Mouse (Mus musculus): ENCODE results near the gene Gm12166. TPM values are rescaled to one million over a fixed set of nuclear protein-coding genes. Genes with fewer than 3 reads are reported as not detected.

Gene Gm12166
- polyA plus RNA-seq, 1 experiment from 2014 or later = 3.3 TPM

DNA sequence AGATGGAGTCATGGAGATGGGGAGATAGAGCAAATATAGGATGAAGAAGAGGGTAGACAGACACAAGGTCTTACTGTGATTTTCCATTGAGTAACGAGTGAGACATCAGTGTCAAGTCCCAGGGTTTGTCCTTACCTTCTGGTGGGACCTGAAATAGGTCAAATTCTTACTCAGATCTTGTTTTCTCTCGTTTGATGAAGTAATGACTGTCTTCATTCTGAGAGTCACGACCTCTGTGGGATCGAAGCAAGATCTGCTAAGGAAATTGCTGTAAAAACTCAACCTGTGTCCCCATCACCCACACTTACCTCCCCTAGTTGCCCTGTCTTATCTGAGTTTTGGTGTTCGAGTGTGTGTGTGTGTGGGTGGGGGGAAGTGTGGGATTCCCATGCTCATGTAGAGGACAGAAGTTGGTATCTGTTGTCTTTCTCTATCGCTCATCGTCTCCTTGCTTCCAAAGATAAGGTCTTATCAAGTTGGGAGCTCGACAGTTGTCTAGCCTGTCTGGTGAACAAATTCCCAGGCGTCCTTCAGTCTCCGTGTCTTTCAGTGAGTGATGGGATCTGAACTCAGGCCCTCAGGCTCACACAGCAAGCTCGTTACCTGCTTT lies 31.8 kb upstream of the Gm12166 start:
- H3K9ac ChIP-seq = no peak overlapping the region
- peak overlapping the region; percentile 43 for H3K27ac ChIP-seq
- no peaks in the 10 kb centered on the region for H3K9me3 ChIP-seq
- H3K36me3 ChIP-seq = no peaks in the 10 kb centered on the region
- H3K4me2 ChIP-seq = no peak overlapping the region
- ATAC-seq (ENCODE audit: insufficient number of reproducible peaks, low FRiP score, low TSS enrichment, low read depth) = no peak
- H3K4me3 ChIP-seq = no peak overlapping the region
- H3K27me3 ChIP-seq = no peaks in the 10 kb centered on the region
- H3K4me1 ChIP-seq = peaks cover 6% of the 10 kb centered on the region
- WGBS = 85% methylated on average over 11 of the region's 11 CpGs

DNA sequence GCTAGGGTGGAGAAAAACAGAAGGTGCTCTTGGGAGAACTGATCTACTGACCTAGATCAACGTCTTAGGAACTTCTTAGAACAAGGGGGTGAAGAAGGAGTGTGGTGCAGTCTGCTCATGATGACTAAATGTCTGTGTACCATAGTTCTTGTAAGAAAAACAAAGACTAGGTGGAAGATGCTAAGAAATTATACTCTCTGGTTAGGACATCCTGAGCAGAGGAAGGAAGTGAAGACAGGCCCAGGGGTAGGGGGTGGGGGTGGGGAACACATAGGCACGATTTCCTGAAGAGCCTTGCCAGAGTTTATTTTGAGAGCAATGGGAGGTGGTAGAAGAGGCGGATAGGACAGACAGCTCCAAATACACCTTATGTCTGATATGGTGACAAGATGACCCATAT lies 31.3 kb upstream of the Gm12166 start:
- H3K9me3 ChIP-seq = no peaks in the 10 kb centered on the region
- no peaks in the 10 kb centered on the region for H3K27me3 ChIP-seq
- H3K9ac ChIP-seq = no peak overlapping the region
- WGBS = 70% methylated on average over 3 of the region's 3 CpGs
- H3K36me3 ChIP-seq = peaks cover 5% of the 10 kb centered on the region; the same call in 1 of the 2 replicates
- H3K4me1 ChIP-seq = 0 out of 2 replicates have a peak, but pooled peaks cover 2% of the 10 kb centered on the region
- ATAC-seq (ENCODE audit: insufficient number of reproducible peaks, low FRiP score, low TSS enrichment, low read depth) = no peak
- H3K4me3 ChIP-seq = no peak overlapping the region
- no peak overlapping the region for H3K27ac ChIP-seq
- H3K4me2 ChIP-seq = no peak overlapping the region

DNA sequence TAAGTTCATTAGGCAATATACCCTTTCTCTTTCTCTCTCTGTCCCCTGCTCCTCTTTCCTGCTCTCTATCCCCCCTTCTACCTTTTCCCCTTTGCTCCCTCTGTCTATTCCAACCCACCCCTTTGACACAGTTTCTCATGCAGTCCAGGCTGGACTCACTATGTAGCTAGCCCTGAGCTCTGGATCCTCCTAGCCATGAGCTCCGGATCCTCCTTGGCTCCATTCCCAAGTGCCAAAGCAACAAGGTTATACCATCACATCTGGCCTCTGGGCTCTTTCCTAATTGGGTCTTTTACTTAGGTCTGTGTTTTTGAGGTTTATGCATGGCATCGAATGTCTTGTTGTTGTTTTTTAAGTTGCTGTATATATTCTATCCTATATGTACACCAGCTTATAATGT lies 29.0 kb upstream of the Gm12166 start:
- H3K36me3 ChIP-seq = peaks cover 9% of the 10 kb centered on the region; the same call in 1 of the 2 replicates
- no peak for ATAC-seq (ENCODE audit: insufficient number of reproducible peaks, low FRiP score, low TSS enrichment, low read depth)
- H3K9ac ChIP-seq = no peak overlapping the region
- no peak overlapping the region for H3K4me2 ChIP-seq
- no peaks in the 10 kb centered on the region for H3K9me3 ChIP-seq
- 0 out of 2 replicates have a peak, but pooled peaks cover 2% of the 10 kb centered on the region for H3K4me1 ChIP-seq
- WGBS = 84% methylated on average over 2 of the region's 2 CpGs
- no peak overlapping the region for H3K4me3 ChIP-seq
- H3K27me3 ChIP-seq = no peaks in the 10 kb centered on the region
- H3K27ac ChIP-seq = no peak overlapping the region

DNA sequence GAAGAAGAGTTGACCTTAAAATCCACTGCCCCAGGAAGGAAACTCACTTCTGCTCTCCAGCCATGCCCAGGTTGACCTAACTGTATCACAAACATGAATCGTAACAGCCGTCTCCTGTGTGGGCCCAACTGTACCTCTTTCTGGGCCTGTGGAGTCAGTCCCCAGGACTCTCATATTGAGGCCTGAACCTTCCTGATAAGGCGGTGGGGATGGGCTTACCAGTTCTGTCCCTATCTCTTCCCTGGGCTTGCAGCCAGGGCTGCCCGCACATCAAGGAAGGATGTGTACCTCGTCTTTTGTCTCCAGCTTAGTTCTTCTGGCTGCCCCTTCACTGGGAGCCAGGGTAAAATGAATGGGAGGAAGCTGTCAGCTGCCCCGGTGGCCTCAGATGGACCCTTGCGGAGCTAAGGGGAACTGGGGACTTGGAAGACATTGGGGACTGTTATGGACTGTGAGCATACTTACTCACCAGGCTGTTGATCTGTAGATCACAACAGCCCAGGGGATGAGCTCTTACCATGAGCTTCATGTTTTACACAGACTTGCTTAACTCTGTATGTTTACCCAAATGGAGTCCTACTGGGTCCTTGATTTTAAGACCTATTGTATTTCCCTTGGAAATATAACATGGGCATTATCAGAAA lies 25.7 kb upstream of the Gm12166 start:
- Histone ChIP-seq H3K27me3 (no peaks in the 10 kb centered on the region), H3K9me3 (no peaks in the 10 kb centered on the region), H3K4me2 (no peak overlapping the region), H3K9ac (no peak overlapping the region), H3K36me3 (peaks cover 9% of the 10 kb centered on the region; the same call in 1 of the 2 replicates), H3K4me1 (peaks cover 18% of the 10 kb centered on the region), H3K27ac (no peak overlapping the region), H3K4me3 (no peak overlapping the region)
- no peak for ATAC-seq (ENCODE audit: insufficient number of reproducible peaks, low FRiP score, low TSS enrichment, low read depth)
- 87% methylated on average over 7 of the region's 7 CpGs for WGBS

DNA sequence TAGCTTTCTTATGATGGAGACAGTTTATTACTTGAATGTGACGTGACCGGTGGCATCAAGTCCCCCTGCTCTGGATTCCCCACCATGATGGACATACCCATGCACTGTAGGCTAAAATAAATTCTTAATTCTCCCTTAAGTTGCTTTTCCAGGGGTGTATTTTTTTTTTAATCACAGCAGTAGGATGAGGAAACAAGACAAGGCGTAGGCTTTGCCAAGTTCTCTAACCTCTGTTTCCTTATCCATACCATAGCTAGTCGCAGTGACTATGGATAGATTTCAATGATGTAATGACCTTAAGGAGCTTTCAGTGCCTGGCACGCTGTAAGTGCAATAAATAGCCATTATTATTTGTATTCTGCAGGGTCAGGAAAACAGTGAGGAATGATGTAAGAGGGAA lies 25.2 kb upstream of the Gm12166 start:
- Histone ChIP-seq H3K4me2 (no peak overlapping the region), H3K4me3 (no peak overlapping the region), H3K9ac (no peak overlapping the region), H3K4me1 (peaks cover 23% of the 10 kb centered on the region), H3K27me3 (no peaks in the 10 kb centered on the region), H3K27ac (no peak overlapping the region), H3K36me3 (peaks cover 9% of the 10 kb centered on the region; the same call in 1 of the 2 replicates), H3K9me3 (no peaks in the 10 kb centered on the region)
- WGBS = 90% methylated on average over 5 of the region's 5 CpGs
- ATAC-seq (ENCODE audit: insufficient number of reproducible peaks, low FRiP score, low TSS enrichment, low read depth) = no peak

DNA sequence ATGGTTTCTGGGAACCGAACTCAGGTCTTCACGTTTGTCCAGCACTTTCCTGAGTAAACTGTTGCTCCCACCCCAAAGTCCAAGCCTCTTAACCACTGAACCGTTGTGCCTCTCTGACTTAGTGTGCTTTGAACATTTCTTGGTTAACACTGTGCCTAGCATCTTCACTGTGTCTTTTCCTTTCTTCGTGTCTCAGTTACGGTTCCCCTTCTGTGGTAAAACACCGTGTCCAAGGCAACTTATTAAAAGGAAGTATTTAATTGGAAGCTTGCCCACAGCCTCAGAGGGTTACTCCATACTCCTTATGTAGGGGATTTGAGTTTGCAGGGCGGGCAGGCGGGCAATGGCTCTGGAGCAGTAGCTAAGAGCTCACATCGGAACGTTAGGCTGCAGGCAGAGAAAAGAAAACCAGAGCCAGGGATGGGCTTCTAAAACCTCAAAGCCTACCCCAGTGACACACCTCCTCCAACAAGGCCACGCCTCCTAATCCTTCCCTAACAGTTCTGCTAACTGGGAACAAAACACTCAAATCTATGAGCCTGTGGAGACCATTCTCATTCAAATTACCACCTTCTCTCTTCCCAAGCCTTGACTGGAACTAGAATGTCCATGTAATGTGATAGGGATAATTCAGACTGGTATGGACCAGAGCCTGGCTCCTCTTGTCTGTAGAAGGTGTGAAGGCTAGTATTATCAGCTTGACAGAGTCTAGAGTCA lies 24.5 kb upstream of the Gm12166 start:
- no peak for ATAC-seq (ENCODE audit: insufficient number of reproducible peaks, low FRiP score, low TSS enrichment, low read depth)
- H3K36me3 ChIP-seq = peaks cover 9% of the 10 kb centered on the region; the same call in 1 of the 2 replicates
- no peak overlapping the region for H3K4me2 ChIP-seq
- WGBS = 78% methylated on average over 11 of the region's 11 CpGs
- peaks cover 26% of the 10 kb centered on the region for H3K4me1 ChIP-seq
- H3K9me3 ChIP-seq = no peaks in the 10 kb centered on the region
- H3K4me3 ChIP-seq = no peak overlapping the region
- no peaks in the 10 kb centered on the region for H3K27me3 ChIP-seq
- no peak overlapping the region for H3K27ac ChIP-seq
- H3K9ac ChIP-seq = no peak overlapping the region

DNA sequence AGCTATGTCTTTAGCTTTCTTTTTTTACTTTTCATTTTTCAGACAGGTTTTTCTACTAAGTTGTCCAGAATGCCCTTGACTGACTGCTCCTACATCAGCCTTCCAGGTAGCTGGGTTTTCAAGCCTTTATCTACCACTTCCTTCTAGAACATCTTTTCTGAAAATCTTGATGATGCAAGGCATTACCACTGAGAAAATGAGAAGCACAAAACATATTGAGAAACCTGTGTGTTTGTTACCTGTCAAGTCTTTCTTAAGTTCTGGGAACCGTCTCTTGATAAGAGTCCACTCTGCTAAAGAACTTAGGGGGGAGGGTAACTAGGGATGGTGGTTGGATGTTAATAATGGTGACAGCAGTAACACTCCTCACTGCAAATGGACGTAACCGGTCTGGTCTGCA lies 23.4 kb upstream of the Gm12166 start:
- H3K4me1 ChIP-seq = peaks cover 36% of the 10 kb centered on the region
- no peak overlapping the region for H3K4me2 ChIP-seq
- no peak for ATAC-seq (ENCODE audit: insufficient number of reproducible peaks, low FRiP score, low TSS enrichment, low read depth)
- 93% methylated on average over 3 of the region's 3 CpGs for WGBS
- H3K36me3 ChIP-seq = peaks cover 9% of the 10 kb centered on the region; the same call in 1 of the 2 replicates
- no peak overlapping the region for H3K4me3 ChIP-seq
- H3K27ac ChIP-seq = no peak overlapping the region
- H3K9ac ChIP-seq = no peak overlapping the region
- no peaks in the 10 kb centered on the region for H3K9me3 ChIP-seq
- no peaks in the 10 kb centered on the region for H3K27me3 ChIP-seq

DNA sequence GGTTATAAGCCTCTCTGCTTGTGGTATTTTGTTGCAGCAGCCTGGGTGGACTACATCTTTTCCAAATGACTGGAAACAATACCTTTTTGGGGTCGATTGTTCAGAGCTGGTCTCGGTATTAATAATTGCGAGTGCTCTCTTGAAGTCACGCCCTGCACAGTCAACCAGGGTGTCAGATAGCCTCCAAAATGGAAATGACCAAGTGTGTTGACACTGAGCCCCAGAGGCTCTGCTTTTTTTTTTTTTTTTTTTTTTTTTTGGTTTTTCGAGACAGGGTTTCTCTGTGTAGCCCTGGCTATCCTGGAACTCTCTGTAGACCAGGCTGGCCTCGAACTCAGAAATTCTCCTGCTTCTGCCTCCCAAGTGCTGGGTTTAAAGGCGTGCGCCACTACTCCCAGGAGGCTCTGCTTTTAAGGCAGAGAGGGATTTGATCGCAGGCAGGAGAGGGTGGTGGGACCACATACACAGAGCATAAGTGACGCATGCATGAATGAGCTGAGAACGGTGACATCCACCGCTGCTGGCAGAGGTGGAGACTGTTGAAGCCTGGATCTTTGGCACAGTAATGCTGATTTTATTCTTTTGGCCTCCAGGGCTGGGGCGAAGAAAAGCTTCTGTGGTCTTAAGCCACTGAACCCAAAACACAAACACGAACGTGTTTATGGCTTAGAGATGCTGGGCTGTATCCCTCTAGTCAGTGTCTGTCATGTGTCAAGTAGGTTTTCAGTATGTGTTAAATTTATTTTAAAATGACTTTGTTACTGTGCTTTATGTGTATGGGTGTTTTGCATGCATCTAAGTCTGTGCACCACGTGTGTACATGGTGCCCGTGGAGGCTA lies 21.9 kb upstream of the Gm12166 start:
- 72% methylated on average over 17 of the region's 17 CpGs for WGBS
- Histone ChIP-seq H3K4me1 (peaks cover 48% of the 10 kb centered on the region), H3K4me3 (no peak overlapping the region), H3K27me3 (no peaks in the 10 kb centered on the region), H3K4me2 (no peak overlapping the region), H3K27ac (peak overlapping the region; percentile 76), H3K36me3 (peaks cover 9% of the 10 kb centered on the region; the same call in 1 of the 2 replicates), H3K9me3 (no peaks in the 10 kb centered on the region), H3K9ac (no peak overlapping the region)
- no peak for ATAC-seq (ENCODE audit: insufficient number of reproducible peaks, low FRiP score, low TSS enrichment, low read depth)

DNA sequence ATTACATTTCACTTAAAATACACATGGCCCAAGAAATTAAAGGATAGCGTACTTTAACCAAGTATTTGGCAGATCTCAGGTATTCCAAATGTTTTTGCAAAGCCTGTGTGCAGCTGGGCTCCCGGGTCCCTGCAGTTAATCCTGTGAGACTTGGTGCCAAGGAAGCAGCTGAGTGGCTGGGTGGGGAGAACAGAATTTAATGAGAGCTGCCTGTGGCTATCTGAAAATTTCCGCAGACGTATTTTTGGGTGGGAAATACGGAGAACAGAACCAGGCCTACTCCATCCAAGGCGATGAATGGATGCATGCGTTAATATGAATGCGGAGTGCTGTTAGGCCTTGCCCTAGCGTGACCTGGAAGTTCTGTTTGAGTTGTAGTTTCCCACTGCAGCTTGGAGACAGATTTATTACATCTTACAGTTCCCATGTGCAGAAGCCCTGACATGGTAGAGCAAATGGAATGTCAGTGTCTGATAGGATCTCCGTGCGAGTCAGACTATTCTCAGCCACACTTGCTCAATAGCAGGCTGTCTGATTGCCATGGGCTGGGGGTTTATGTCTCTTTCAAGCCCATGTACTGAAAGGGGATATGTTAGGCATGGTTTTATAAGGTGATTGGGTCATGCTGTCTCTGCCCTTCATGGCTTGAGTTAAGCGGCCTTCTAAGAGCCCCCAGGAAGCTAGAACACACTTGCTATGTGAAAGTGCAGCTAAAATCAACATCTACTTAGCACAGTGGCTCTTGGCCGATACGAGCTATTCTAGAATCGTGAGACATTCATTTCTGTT lies 21.1 kb upstream of the Gm12166 start:
- no peak overlapping the region for H3K9ac ChIP-seq
- ATAC-seq (ENCODE audit: insufficient number of reproducible peaks, low FRiP score, low TSS enrichment, low read depth) = peak; percentile 35; the same call in 1 of the 2 replicates
- H3K27ac ChIP-seq = peak overlapping the region; percentile 76
- H3K4me2 ChIP-seq = no peak overlapping the region
- peaks cover 4% of the 10 kb centered on the region; the same call in 1 of the 2 replicates for H3K36me3 ChIP-seq
- 26% methylated on average over 15 of the region's 15 CpGs for WGBS
- H3K4me1 ChIP-seq = peaks cover 54% of the 10 kb centered on the region
- no peaks in the 10 kb centered on the region for H3K9me3 ChIP-seq
- H3K27me3 ChIP-seq = no peaks in the 10 kb centered on the region
- no peak overlapping the region for H3K4me3 ChIP-seq

DNA sequence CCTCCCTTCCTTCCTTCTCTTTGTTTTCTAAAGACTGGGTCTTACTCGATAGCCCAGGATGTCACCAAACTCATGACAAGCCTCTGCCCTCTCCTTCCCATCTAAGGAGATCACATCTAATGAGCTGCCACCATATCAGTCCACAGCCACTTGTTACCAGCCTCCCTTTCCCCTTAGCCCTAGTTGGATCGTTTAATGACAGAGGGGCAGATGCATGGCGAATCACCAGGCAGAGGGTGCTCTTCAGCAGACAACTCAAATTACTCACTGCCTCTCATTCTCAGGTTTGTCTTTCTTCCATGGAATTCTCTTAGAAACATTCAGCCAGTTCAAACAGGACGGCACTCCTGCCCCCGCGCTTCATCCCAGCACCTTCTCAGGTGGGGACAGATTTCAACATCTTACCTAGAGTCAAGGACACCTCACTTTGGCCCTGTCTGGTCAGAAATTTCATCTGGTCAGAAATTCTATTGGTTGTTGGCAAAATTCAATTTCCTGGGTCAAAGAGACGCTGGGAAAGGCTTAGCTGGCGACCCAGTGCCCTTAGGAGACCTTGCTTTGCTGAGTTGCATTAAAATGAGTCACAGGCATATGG lies 20.4 kb upstream of the Gm12166 start:
- ATAC-seq (ENCODE audit: insufficient number of reproducible peaks, low FRiP score, low TSS enrichment, low read depth) = no peak
- H3K4me1 ChIP-seq = peaks cover 54% of the 10 kb centered on the region
- H3K27ac ChIP-seq = peak overlapping the region; percentile 76
- no peak overlapping the region for H3K4me3 ChIP-seq
- no peak overlapping the region for H3K9ac ChIP-seq
- H3K36me3 ChIP-seq = no peaks in the 10 kb centered on the region; the same call in 1 of the 2 replicates
- 60% methylated on average over 8 of the region's 8 CpGs for WGBS
- no peaks in the 10 kb centered on the region for H3K27me3 ChIP-seq
- no peak overlapping the region for H3K4me2 ChIP-seq
- H3K9me3 ChIP-seq = no peaks in the 10 kb centered on the region

All from limb, embryonic 15.5 days (tissue).